Mouse (Mus musculus): ENCODE results near the gene Hoxc12.

Gene Hoxc12

GRCm38 (mm10) chr15:102936279-102936972 is at the start of gene Hoxc12:
Gene Hoxc12 (plus strand): TSS chr15:102936757.
- DNase-seq (ENCODE audit: low read depth, low spot score) = no peak

- DNase-seq (ENCODE audit: low read depth, low spot score) = no peak
Observed at GRCm38 (mm10) chr15:102895115-102895514, 41.4 kb upstream of the Hoxc12 start.

GRCm38 (mm10) chr15:102904946-102905345 is 31.6 kb upstream of the Hoxc12 start:
- peak; percentile 66 for DNase-seq (ENCODE audit: low read depth, low spot score)

- DNase-seq (ENCODE audit: low read depth, low spot score) = no peak
Observed at GRCm38 (mm10) chr15:102909536-102909935, 27.0 kb upstream of the Hoxc12 start.

GRCm38 (mm10) chr15:102910038-102910437 is 26.5 kb upstream of the Hoxc12 start:
- DNase-seq (ENCODE audit: low read depth, low spot score) = no peak

GRCm38 (mm10) chr15:102910496-102911095 is 26.0 kb upstream of the Hoxc12 start:
- DNase-seq (ENCODE audit: low read depth, low spot score) = no peak

- DNase-seq (ENCODE audit: low read depth, low spot score) = no peak
Observed at GRCm38 (mm10) chr15:102913038-102913585, 23.4 kb upstream of the Hoxc12 start.

GRCm38 (mm10) chr15:102917972-102918572 is 18.5 kb upstream of the Hoxc12 start:
- no peak for DNase-seq (ENCODE audit: low read depth, low spot score)

- no peak for DNase-seq (ENCODE audit: low read depth, low spot score)
Observed at GRCm38 (mm10) chr15:102918611-102919265, 17.8 kb upstream of the Hoxc12 start.

- no peak for DNase-seq (ENCODE audit: low read depth, low spot score)
Observed at GRCm38 (mm10) chr15:102919336-102920180, 17.0 kb upstream of the Hoxc12 start.

GRCm38 (mm10) chr15:102920619-102921018 is 15.9 kb upstream of the Hoxc12 start:
- peak; percentile 91 for DNase-seq (ENCODE audit: low read depth, low spot score)

- no peak for DNase-seq (ENCODE audit: low read depth, low spot score)
Observed at GRCm38 (mm10) chr15:102921053-102922011, 15.2 kb upstream of the Hoxc12 start, which contains the start of gene Hoxc13. Gene Hoxc13 (plus strand): TSS chr15:102921103.

- peak; percentile 26 for DNase-seq (ENCODE audit: low read depth, low spot score)
Observed at GRCm38 (mm10) chr15:102922012-102922362, 14.6 kb upstream of the Hoxc12 start.

GRCm38 (mm10) chr15:102922636-102923500 is 13.7 kb upstream of the Hoxc12 start:
- no peak for DNase-seq (ENCODE audit: low read depth, low spot score)

GRCm38 (mm10) chr15:102927032-102927645 is 9.4 kb upstream of the Hoxc12 start:
- no peak for DNase-seq (ENCODE audit: low read depth, low spot score)

GRCm38 (mm10) chr15:102931706-102932358 is 4.7 kb upstream of the Hoxc12 start:
- DNase-seq (ENCODE audit: low read depth, low spot score) = no peak

GRCm38 (mm10) chr15:102934438-102934837 is 2.1 kb upstream of the Hoxc12 start:
- no peak for DNase-seq (ENCODE audit: low read depth, low spot score)

GRCm38 (mm10) chr15:102934897-102935296 is 1.7 kb upstream of the Hoxc12 start:
- peak; percentile 61 for DNase-seq (ENCODE audit: low read depth, low spot score)
